Comparison of ENCODE assay signal across 8 mouse cellular contexts in genomic region chr14:118616698-118617311, GRCm38 (mm10).
A peak's percentile ranks its signal among the peaks of the same experiment; 100 is the strongest.
DNase-seq lines count a peak whose midpoint lies in the region; ATAC-seq and TF ChIP-seq lines count a peak whose summit lies in the region.

No protein-coding gene starts in this region.

- H3K9me3 ChIP-seq in ES-Bruce4 (replicated peaks; ENCODE audit: control insufficient read depth, insufficient read depth, low read length, poor library complexity, severe bottlenecking): no peaks in the 10 kb centered on the region
- no peaks in the 10 kb centered on the region for H3K9me3 ChIP-seq in liver, embryonic 14.5 days (ENCODE audit: control insufficient read depth, low read length)
- no peaks in the 10 kb centered on the region for H3K9me3 ChIP-seq in neural tube, embryonic 14.5 days (ENCODE audit: control insufficient read depth, low read length)

- no peaks in the 10 kb centered on the region for H3K4me1 ChIP-seq in ES-Bruce4 (ENCODE audit: control insufficient read depth, insufficient read depth, low read length)
- no peaks in the 10 kb centered on the region for H3K4me1 ChIP-seq in liver, embryonic 14.5 days (replicated peaks; ENCODE audit: control insufficient read depth in 2 of 2, insufficient read depth in 2 of 2, low read length in 1 of 2)
- H3K4me1 ChIP-seq in neural tube, embryonic 14.5 days (ENCODE audit: control insufficient read depth, insufficient read depth, low read length): no peaks in the 10 kb centered on the region

- H3K27ac ChIP-seq in ES-Bruce4 (ENCODE audit: insufficient read depth, low read length): no peak overlapping the region
- H3K27ac ChIP-seq in liver, embryonic 14.5 days: no peak overlapping the region
- no peak overlapping the region for H3K27ac ChIP-seq in neural tube, embryonic 14.5 days (ENCODE audit: low read depth, low read length)

- peaks cover 10% of the 10 kb centered on the region for H3K36me3 ChIP-seq in ES-Bruce4 (ENCODE audit: control insufficient read depth, insufficient read depth, low read length, poor library complexity, severe bottlenecking)
- H3K36me3 ChIP-seq in liver, embryonic 14.5 days (replicated peaks; ENCODE audit: control insufficient read depth, insufficient read depth, low read depth): no peaks in the 10 kb centered on the region
- H3K36me3 ChIP-seq in neural tube, embryonic 14.5 days (ENCODE audit: control insufficient read depth, insufficient read depth, low read length): no peaks in the 10 kb centered on the region

- no peaks in the 10 kb centered on the region for H3K27me3 ChIP-seq in ES-Bruce4 (ENCODE audit: control insufficient read depth, insufficient read depth, low read length, poor library complexity, severe bottlenecking)
- H3K27me3 ChIP-seq in liver, embryonic 14.5 days (ENCODE audit: control insufficient read depth, insufficient read depth, low read length): no peaks in the 10 kb centered on the region
- no peaks in the 10 kb centered on the region for H3K27me3 ChIP-seq in neural tube, embryonic 14.5 days (ENCODE audit: control insufficient read depth, insufficient read depth, low read length)

- H3K9ac ChIP-seq in ES-Bruce4 (ENCODE audit: low read depth, poor library complexity, severe bottlenecking): no peak overlapping the region
- no peak overlapping the region for H3K9ac ChIP-seq in liver, embryonic 14.5 days (replicated peaks)
- no peak overlapping the region for H3K9ac ChIP-seq in neural tube, embryonic 14.5 days (replicated peaks; ENCODE audit: low read depth, low read length)

- peak; percentile 57 for ATAC-seq in cerebellum, adult (ENCODE audit: insufficient number of reproducible peaks, low FRiP score, low TSS enrichment)
- ATAC-seq in frontal cortex, adult (ENCODE audit: low TSS enrichment): peak; percentile 94
- ATAC-seq in liver, embryonic 14.5 days (ENCODE audit: insufficient read depth): no peak
- peak; percentile 75; the same call in 1 of the 2 replicates for ATAC-seq in neural tube, embryonic 14.5 days (ENCODE audit: low read depth)
- no peak for ATAC-seq in erythroid progenitor cell, adult 5-6 weeks (replicated peaks; ENCODE audit: low FRiP score, poor library complexity, severe bottlenecking)

- H3K4me2 ChIP-seq in liver, embryonic 14.5 days (ENCODE audit: low read depth): no peak overlapping the region
- no peak overlapping the region for H3K4me2 ChIP-seq in neural tube, embryonic 14.5 days (ENCODE audit: low read depth, low read length)

- TF ChIP-seq EP300 in ES-Bruce4 (IDR thresholded peaks at IDR 0.05; ENCODE audit: insufficient read depth, low read depth, low read length): no peak
- no peak for TF ChIP-seq EP300 in liver, embryonic 14.5 days (IDR thresholded peaks at IDR 0.05; ENCODE audit: low read depth)

- no peak for TF ChIP-seq POLR2A in ES-Bruce4 (IDR thresholded peaks at IDR 0.05; ENCODE audit: insufficient read depth, low read length)

- peak; percentile 16 for TF ChIP-seq CTCF in ES-Bruce4 (IDR thresholded peaks at IDR 0.05; ENCODE audit: low read depth, low read length)
- peak; percentile 77 for TF ChIP-seq CTCF in liver, embryonic 14.5 days (IDR thresholded peaks at IDR 0.05; ENCODE audit: low read depth)

- H3K4me3 ChIP-seq in ES-Bruce4 (ENCODE audit: low read depth, low read length): no peak overlapping the region
- H3K4me3 ChIP-seq in liver, embryonic 14.5 days (ENCODE audit: insufficient read depth in 1 of 2, low read depth in 2 of 2, low read length in 2 of 2): no peak overlapping the region
- H3K4me3 ChIP-seq in neural tube, embryonic 14.5 days (ENCODE audit: low read depth, low read length): no peak overlapping the region

- 62% methylated on average over 12 of the region's 12 CpGs for WGBS in liver, embryonic 14.5 days (ENCODE audit: insufficient replicate concordance)
- WGBS in neural tube, embryonic 14.5 days: 74% methylated on average over 12 of the region's 12 CpGs

- DNase-seq in A20 (ENCODE audit: low read depth, low spot score): peak; percentile 51
- DNase-seq in kidney, adult 9 months: peak; percentile 67
- peak in 1 of 3 experiments; percentile 14 for DNase-seq in liver, embryonic 14.5 days (ENCODE audit: low read depth in 3 of 3, low spot score in 3 of 3)

Comparison
In these comparisons a context has a peak if more than half of its experiments do, and no peak if none do; other contexts are left out.
1. ATAC-seq: peak in cerebellum, adult (single experiment), frontal cortex, adult (single experiment) and neural tube, embryonic 14.5 days (single experiment); none in liver, embryonic 14.5 days (single experiment) and erythroid progenitor cell, adult 5-6 weeks (single experiment).